Mouse (Mus musculus): ENCODE results near the gene Tfpi.

Gene Tfpi

GRCm38 (mm10) chr2:84476577-84476976, at the start of gene Tfpi:
Tfpi (minus strand) TSS chr2:84476775.
- DNase-seq (ENCODE audit: extremely low spot score): no peak

GRCm38 (mm10) chr2:84526221-84526620, 49.6 kb upstream of the Tfpi start:
- DNase-seq (ENCODE audit: extremely low spot score): no peak

- no peak for DNase-seq (ENCODE audit: extremely low spot score)
These were observed 49.2 kb upstream of the Tfpi start for GRCm38 (mm10) chr2:84525806-84526205.

GRCm38 (mm10) chr2:84525047-84525446, 48.5 kb upstream of the Tfpi start:
- DNase-seq (ENCODE audit: extremely low spot score): no peak

- DNase-seq (ENCODE audit: extremely low spot score): no peak
These were observed 47.4 kb upstream of the Tfpi start for GRCm38 (mm10) chr2:84523994-84524393.

- no peak for DNase-seq (ENCODE audit: extremely low spot score)
These were observed 46.7 kb upstream of the Tfpi start for GRCm38 (mm10) chr2:84523103-84523865.

- peak; percentile 15 for DNase-seq (ENCODE audit: extremely low spot score)
These were observed 43.0 kb upstream of the Tfpi start for GRCm38 (mm10) chr2:84519514-84520067.

GRCm38 (mm10) chr2:84518767-84519166, 42.2 kb upstream of the Tfpi start:
- DNase-seq (ENCODE audit: extremely low spot score): no peak

- DNase-seq (ENCODE audit: extremely low spot score): no peak
These were observed 36.7 kb upstream of the Tfpi start for GRCm38 (mm10) chr2:84513281-84513680.

GRCm38 (mm10) chr2:84511508-84511907, 34.9 kb upstream of the Tfpi start:
- no peak for DNase-seq (ENCODE audit: extremely low spot score)

GRCm38 (mm10) chr2:84511036-84511435, 34.5 kb upstream of the Tfpi start:
- no peak for DNase-seq (ENCODE audit: extremely low spot score)

GRCm38 (mm10) chr2:84504954-84505394, 28.4 kb upstream of the Tfpi start:
- peak; percentile 33 for DNase-seq (ENCODE audit: extremely low spot score)

GRCm38 (mm10) chr2:84504285-84504684, 27.7 kb upstream of the Tfpi start:
- DNase-seq (ENCODE audit: extremely low spot score): no peak

GRCm38 (mm10) chr2:84498921-84499320, 22.3 kb upstream of the Tfpi start:
- DNase-seq (ENCODE audit: extremely low spot score): no peak

GRCm38 (mm10) chr2:84495108-84495507, 18.5 kb upstream of the Tfpi start:
- DNase-seq (ENCODE audit: extremely low spot score): no peak

GRCm38 (mm10) chr2:84493626-84494025, 17.1 kb upstream of the Tfpi start:
- no peak for DNase-seq (ENCODE audit: extremely low spot score)

- no peak for DNase-seq (ENCODE audit: extremely low spot score)
These were observed 15.1 kb upstream of the Tfpi start for GRCm38 (mm10) chr2:84491715-84492114.

- no peak for DNase-seq (ENCODE audit: extremely low spot score)
These were observed 11.2 kb upstream of the Tfpi start for GRCm38 (mm10) chr2:84487705-84488291.

- DNase-seq (ENCODE audit: extremely low spot score): no peak
These were observed 5.3 kb upstream of the Tfpi start for GRCm38 (mm10) chr2:84481863-84482262.

- DNase-seq (ENCODE audit: extremely low spot score): peak; percentile 42
These were observed 2.5 kb upstream of the Tfpi start for GRCm38 (mm10) chr2:84479036-84479435.

GRCm38 (mm10) chr2:84477759-84478158, 1.2 kb upstream of the Tfpi start:
- no peak for DNase-seq (ENCODE audit: extremely low spot score)

- DNase-seq (ENCODE audit: extremely low spot score): no peak
These were observed 444 bp downstream of the Tfpi start for GRCm38 (mm10) chr2:84476131-84476530.

- peak; percentile 34 for DNase-seq (ENCODE audit: extremely low spot score)
These were observed 974 bp downstream of the Tfpi start for GRCm38 (mm10) chr2:84475601-84476000.

All from embryo, embryonic 9.5 days (tissue).